Comparison of ENCODE assay signal across 23 mouse cellular contexts in the genomic region with DNA sequence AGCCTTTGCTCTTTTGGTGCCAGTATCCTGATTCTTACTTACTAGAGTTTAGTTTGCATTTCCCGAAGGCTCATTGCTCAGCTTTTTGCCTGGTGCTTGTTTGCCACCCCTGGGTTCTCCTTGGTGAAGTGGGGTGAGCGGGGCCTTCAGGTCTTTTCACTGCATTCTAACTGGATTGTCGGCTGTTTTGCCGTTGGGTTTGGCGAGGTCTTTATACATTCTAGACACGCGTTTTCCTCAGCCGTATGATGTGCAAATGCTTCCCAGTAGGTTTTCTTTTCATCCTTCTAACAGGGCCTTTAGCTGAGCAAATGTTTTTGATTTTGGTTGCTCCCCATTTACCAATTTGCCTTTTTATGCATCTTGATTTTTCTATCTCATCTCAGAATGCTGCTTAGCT.
"Had no signal": no experiment of that assay in that cellular context is flagged by ENCODE, and none has a peak within 500 bp of the region (broad histone marks: within the 10 kb centered on the region; RNA-seq: fewer than 3 reads in every experiment).

No protein-coding gene starts in this region.

- H3K4me1 ChIP-seq: kidney, embryonic 15.5 days; limb, embryonic 10.5 days; limb, embryonic 13.5 days; liver, embryonic 12.5 days; lung, embryonic 15.5 days; midbrain, embryonic 12.5 days had no signal

- H3K9me3 ChIP-seq: kidney, embryonic 15.5 days; limb, embryonic 10.5 days; limb, embryonic 13.5 days; liver, embryonic 12.5 days; liver, embryonic 15.5 days; lung, embryonic 15.5 days; megakaryocyte, embryonic 14.5 days; midbrain, embryonic 12.5 days had no signal

- H3K4me3 ChIP-seq: kidney, embryonic 15.5 days; limb, embryonic 10.5 days; limb, embryonic 13.5 days; liver, embryonic 12.5 days; liver, embryonic 15.5 days; lung, embryonic 15.5 days; megakaryocyte, embryonic 14.5 days; midbrain, embryonic 12.5 days had no signal

- H3K36me3 ChIP-seq: limb, embryonic 10.5 days; limb, embryonic 13.5 days; liver, embryonic 15.5 days; lung, embryonic 15.5 days; midbrain, embryonic 12.5 days had no signal

- H3K27me3 ChIP-seq: kidney, embryonic 15.5 days; limb, embryonic 13.5 days; liver, embryonic 12.5 days; liver, embryonic 15.5 days; lung, embryonic 15.5 days; megakaryocyte, embryonic 14.5 days; midbrain, embryonic 12.5 days had no signal

- H3K27ac ChIP-seq: kidney, embryonic 15.5 days; limb, embryonic 10.5 days; limb, embryonic 13.5 days; liver, embryonic 12.5 days; liver, embryonic 15.5 days; lung, embryonic 15.5 days; midbrain, embryonic 12.5 days; stomach, postnatal 0 days had no signal

- H3K9ac ChIP-seq: kidney, embryonic 15.5 days; limb, embryonic 13.5 days; liver, embryonic 12.5 days; liver, embryonic 15.5 days; lung, embryonic 15.5 days; midbrain, embryonic 12.5 days had no signal

- H3K4me2 ChIP-seq: kidney, embryonic 15.5 days; limb, embryonic 13.5 days; liver, embryonic 12.5 days; liver, embryonic 15.5 days; lung, embryonic 15.5 days; midbrain, embryonic 12.5 days had no signal

- ATAC-seq: liver, embryonic 12.5 days had no signal

- DNase-seq: kidney, adult 11 months; kidney, adult 8-10 months; kidney, postnatal 10 days; kidney, postnatal 36 days; liver; lung, adult 18-20 months; lung, postnatal 10 days; lung, postnatal 36 days; right cerebral cortex, adult 18-20 months; right cerebral cortex, postnatal 14 days; right cerebral cortex, postnatal 4 days; thymus, adult 2 months; thymus, postnatal 14 days; thymus, postnatal 4 days had no signal
